Mouse (Mus musculus): ENCODE measurements around the gene Pla2g3. TPM values are rescaled to one million over a fixed set of nuclear protein-coding genes. Genes with fewer than 3 reads are reported as not detected.

Gene Pla2g3
- polyA plus RNA-seq, 1 experiment from 2014 or later = 0.90 TPM

DNA sequence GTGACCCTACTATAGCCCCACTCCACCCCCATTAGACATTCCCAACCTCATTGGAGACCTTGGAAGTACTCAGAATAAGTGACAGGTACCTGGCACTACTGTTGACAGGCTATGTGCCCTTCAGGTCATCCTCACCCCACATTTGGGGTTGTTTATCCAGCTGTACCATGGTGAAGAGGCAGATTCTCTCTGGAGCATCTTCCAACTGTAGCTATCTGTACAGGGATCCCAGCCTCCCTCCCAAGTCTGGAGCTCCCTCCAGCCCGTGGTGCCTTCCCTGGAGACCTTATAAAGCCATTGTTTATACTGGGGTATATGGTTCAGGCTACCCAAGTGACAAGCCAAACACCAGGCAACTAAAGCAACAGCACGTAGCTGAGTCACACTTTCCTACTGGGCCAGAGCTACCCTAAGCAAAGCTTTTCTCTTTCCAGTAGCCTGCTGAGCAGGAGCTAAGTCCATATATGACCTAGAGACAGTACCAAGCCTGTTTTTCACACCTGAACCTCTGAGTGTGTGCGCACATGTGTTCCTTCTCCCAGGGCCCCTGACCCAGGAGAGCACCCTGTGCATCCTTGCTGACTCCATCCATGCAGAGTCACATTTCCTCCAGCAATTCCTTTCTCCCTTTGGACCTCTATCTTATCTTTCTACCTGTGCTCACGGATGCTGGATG, 31.1 kb downstream of the Pla2g3 start:
- DNase-seq (ENCODE audit: low spot score) = no peak

- DNase-seq (ENCODE audit: low spot score) = no peak
These were observed 31.8 kb downstream of the Pla2g3 start for GRCm38 (mm10) chr11:3519756-3520398.

DNA sequence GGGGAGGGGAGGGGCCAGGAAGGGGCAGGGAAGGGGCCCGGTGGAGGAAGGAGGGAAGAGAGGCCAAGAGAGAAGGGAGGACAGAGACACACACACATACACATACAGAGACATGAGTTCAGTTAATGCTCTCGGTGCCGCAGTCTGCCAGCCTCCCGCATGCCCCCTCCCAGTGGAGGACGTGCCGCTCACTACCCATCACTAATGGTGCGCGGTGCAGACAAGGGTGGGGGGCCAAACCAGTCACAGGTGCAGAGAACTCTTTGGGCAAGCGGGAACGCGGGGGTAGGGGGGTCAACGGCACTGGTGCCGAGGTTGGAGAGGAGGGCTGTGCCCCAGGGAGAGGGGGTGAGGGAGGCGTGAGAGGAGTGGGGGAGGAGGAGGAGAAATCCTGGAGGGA, 32.8 kb downstream of the Pla2g3 start:
- no peak for DNase-seq (ENCODE audit: low spot score)

DNA sequence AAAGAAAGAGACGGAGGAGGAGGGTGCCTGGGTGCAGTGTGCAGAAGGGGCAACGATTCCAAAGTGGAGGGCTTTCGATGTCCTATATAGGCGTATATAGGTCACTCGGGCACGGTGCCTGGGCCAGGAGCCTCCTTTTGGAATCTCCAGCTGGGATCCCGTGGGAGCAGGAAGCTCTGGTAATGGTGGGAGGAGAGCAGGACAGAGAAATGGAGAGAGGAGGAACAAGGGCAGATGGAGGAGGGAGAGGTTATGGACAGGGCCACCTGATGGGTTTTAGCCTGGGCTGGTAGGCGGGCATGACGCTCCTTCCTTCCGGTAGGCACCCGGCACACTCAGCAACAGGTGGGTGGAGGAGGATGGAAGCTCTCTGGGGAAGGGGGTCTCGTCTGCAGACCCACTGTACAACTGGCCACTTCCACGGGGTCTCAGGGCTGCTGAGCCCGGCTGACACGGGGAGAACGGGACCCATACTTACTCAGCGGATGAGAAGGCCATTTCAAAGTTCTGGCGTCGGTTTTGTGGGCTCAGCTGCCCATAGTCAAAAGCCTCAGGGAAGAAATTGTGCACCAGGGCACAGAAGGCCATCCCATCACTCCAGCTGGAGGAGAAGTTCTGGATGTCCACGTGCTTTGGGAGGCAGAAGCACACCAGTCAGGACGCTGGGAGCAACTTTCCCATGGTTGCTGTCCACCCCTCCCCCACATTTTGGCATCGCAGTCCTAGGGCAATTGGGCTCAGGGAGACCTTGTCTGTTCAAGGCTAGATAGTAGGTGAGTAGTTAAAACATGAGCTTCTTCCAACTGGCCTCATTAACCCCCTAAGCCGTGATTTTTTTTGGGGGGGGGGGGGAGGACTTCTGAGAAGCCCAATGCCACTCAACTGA, 33.5 kb downstream of the Pla2g3 start:
- no peak for DNase-seq (ENCODE audit: low spot score)

DNA sequence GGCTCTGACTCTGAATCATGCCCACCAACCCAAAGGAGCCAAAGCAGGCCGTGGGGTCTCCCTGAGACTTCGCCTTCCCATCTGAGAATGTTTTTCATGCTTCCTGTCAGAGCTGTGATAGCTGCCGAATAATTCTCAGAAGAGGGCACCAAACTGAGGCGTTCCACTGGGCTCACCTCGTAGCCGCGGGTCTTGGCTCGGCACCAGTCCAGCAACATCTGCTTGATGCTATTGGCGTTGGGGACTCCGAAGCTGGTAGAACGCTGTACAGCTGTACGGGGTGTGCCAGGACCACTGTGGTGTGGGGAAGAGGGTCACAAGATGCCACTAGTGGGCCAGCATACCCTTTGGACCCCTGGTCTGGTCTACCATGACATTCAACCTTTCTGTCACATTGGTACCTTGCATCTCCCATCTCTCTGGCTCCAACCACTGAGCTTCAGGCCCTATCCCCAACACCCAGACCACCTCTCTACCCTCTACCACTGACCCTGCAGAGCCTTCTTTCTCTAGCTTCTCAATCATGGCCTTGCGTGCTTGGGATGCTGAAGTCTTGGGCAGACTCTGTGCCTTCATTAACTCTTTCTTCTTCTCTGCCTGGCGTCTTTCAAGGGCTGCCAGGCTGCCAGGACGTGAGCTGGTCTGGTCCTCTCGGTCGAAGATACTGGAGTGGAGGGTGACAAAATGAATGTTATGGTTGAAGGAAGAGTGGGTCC, 34.4 kb downstream of the Pla2g3 start:
- no peak for DNase-seq (ENCODE audit: low spot score)

- DNase-seq (ENCODE audit: low spot score) = no peak
These were observed 35.9 kb downstream of the Pla2g3 start for GRCm38 (mm10) chr11:3523840-3524582.

DNA sequence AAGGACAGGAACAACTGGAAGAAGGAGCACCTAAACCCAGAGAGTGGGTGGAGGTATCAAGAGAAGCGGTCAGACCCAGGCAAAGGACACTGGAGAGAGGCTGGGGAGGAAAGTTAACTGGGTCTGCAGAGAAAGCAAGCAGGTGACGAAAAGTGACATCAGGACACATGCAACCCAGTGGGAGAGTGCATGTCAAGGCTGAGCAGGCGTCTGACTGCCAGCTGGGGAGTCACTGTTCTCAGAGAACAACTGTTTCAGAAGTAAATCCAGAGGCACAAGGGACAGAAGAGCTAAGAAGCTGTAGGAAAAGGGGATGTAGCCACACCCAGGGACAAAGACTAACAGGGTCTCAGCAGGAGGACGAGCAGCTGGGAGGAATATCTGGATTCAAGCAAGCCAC, 37.5 kb downstream of the Pla2g3 start:
- DNase-seq (ENCODE audit: low spot score) = no peak

- no peak for DNase-seq (ENCODE audit: low spot score)
These were observed 38.1 kb downstream of the Pla2g3 start for GRCm38 (mm10) chr11:3526207-3526606.

DNA sequence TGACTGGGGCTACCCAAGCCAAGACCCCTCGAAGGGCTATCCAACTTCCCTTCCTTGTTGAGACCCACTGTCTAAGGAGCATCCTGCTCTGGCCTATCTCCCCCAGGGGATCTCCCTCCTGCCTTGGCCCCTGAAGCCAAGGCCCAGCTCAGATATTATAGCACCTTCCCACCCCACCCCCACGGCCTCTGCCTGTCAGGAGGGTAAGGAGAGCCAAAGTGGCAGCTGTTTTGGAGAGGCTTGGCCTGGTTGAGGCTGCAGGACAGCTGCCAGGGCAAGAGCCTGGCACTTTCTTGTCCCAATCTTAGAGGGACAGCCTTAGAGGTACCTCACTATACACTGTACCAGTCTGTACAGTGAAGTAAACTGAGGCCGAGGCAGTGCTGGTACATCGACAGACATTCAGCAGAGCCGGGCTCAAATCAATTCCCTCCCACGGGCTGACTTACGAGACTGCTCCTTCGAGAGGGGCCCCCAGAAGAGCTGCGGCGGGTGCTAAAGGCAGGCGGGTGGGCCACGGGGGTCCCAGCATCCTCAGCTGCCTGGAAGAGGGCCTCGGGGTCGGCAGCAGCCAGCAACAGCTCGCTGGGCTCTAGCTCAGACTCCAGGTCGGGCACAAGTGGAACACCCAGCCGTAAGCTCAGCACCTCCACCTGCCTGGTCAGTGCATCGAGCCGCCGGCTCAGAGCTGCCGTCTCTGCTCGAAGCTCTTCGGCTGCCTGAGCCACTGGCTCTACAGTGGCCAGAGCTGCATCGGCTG, 39.1 kb downstream of the Pla2g3 start:
- no peak for DNase-seq (ENCODE audit: low spot score)

DNA sequence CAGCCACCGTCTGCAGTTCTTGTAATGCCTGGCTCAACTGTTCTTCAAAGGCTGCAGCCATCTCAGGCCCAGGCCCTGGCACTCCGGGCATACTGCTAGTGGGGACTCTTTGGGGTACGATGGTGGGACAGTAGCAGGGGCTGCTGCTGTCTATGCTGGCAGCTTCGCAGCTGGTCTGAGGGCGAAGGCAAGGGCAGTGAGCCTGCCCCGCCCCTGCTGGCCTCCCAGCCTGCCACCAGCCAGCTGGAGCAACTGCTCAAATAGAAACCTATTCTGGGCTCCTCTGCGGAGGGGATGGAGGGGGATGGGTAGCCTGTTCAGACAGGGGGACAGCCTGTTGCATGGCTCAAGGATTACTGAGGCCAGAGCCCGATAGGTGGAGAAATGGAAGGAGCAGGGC, 39.7 kb downstream of the Pla2g3 start:
- DNase-seq (ENCODE audit: low spot score) = no peak

DNA sequence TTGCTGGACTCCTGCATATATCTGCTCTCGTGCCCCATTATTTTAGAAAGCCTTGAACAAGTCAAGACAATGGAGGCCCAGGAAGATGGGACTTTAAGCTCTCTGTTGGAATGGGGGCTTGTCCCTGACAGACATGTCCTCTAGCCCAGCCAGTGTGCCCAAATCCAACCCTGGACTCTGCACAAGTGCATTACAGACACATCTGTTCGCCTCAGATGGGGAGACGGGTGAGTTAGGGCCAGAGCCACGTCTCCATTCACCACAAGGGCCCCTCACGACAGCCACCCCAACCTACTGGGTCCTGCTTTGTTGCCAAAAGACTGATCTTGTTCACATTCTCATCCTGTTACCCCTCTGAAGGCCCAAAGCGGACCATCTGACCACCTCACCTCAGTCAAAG, 40.1 kb downstream of the Pla2g3 start:
- no peak for DNase-seq (ENCODE audit: low spot score)

GRCm38 (mm10) chr11:3529476-3530252, 41.6 kb downstream of the Pla2g3 start:
- DNase-seq (ENCODE audit: low spot score) = no peak

- no peak for DNase-seq (ENCODE audit: low spot score)
These were observed 42.6 kb downstream of the Pla2g3 start for GRCm38 (mm10) chr11:3530731-3531130.

DNA sequence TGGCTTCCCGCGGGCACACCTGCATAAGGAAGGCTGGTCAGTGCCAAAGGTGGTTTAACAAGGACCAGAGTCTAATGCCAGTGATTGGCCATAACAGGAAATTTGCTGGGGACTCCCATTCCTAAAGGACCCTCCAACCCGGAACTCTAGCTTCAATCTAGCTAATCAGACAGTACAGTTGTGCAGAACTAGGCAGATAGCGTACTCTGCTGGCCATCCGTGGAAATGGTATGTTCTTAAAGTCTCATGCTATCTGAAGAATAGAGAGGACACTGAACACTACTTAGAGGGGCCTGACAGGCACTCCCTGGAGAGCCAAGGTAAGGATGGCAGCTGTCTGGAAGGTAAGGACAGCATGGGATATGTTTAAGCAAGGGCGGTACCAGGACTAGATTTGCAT, 43.5 kb downstream of the Pla2g3 start:
- DNase-seq (ENCODE audit: low spot score) = no peak

GRCm38 (mm10) chr11:3532101-3532931, 44.2 kb downstream of the Pla2g3 start:
- DNase-seq (ENCODE audit: low spot score) = no peak

DNA sequence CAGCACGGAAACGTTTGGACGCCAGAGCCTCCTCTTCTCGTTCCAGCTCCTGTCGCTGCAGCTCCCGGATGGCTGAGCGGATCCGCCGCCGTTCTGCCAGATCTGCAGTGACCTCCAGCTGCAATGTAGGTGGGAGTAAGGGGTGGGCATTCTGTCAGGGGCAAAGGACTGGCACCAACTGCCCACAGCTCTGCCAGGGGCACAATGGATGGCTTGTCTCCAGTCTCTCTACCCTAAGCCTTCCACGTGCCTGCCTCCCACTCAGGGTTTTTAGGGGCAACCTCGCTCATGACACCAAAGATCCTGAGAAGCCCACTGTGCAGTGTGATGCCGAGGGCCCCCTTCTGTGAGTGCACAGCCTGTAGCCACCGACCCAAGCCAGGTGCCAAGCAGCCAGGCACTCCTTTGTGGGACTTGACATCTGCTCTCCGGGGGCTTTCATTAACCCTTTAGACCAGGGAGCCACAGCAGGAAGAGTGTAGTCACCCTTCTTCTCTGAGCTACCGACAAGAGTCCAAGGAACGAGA, 45.4 kb downstream of the Pla2g3 start:
- no peak for DNase-seq (ENCODE audit: low spot score)

DNA sequence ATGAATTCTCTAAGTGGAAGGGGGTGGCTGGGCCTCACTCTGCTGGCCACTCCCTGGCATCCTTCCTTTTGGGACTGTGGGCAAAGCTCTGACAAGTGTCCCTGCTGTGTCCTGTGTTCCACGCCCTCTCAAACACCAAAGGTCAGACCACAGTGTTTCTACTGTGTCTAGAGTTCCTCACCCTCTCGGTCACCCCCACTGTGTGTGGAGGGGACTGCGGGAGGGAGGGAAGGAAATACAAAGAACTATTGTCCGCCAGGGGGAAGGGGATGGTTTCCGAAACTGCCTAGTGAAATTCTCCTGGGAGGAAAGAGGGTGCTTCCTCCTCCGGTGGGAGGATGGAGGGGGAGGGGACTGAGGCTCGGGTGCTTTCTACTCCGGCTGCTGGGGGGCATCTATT, 46.9 kb downstream of the Pla2g3 start:
- DNase-seq (ENCODE audit: low spot score) = no peak

GRCm38 (mm10) chr11:3535406-3535986, 47.4 kb downstream of the Pla2g3 start:
- peak; percentile 95 for DNase-seq (ENCODE audit: low spot score)

Data from thymus, postnatal 0 days (tissue).